8 mouse cellular contexts compared by ENCODE assay signal in genomic region chr16:30064613-30065012, GRCm38 (mm10). TPM values are rescaled to one million over a fixed set of nuclear protein-coding genes. Genes with fewer than 3 reads are reported as not detected.
A peak's percentile ranks its signal among the peaks of the same experiment; 100 is the strongest.
DNase-seq lines count a peak whose midpoint lies in the region; ATAC-seq lines count a peak whose summit lies in the region.

No protein-coding gene starts in this region.

- H3K27me3 ChIP-seq in kidney, embryonic 16.5 days (ENCODE audit: insufficient read depth, low read length) = 0 out of 2 replicates have a peak, but pooled peaks cover 2% of the 10 kb centered on the region
- no peaks in the 10 kb centered on the region for H3K27me3 ChIP-seq in embryonic facial prominence, embryonic 11.5 days (ENCODE audit: control insufficient read depth, insufficient read depth, low read length)
- H3K27me3 ChIP-seq in hindbrain, embryonic 13.5 days = peaks cover 77% of the 10 kb centered on the region
- H3K27me3 ChIP-seq in midbrain, embryonic 14.5 days (ENCODE audit: control insufficient read depth, insufficient read depth, low read length) = peaks cover 56% of the 10 kb centered on the region

- peak overlapping the region; percentile 90 for H3K4me2 ChIP-seq in kidney, embryonic 16.5 days (replicated peaks; ENCODE audit: low read depth, low read length)
- peak overlapping the region; percentile 97 for H3K4me2 ChIP-seq in embryonic facial prominence, embryonic 11.5 days (ENCODE audit: low read depth, low read length)
- H3K4me2 ChIP-seq in hindbrain, embryonic 13.5 days = peak overlapping the region; percentile 98
- H3K4me2 ChIP-seq in midbrain, embryonic 14.5 days (ENCODE audit: low read length) = peak overlapping the region; percentile 100

- DNase-seq in kidney, adult 9 months = no peak
- DNase-seq in embryonic facial prominence, embryonic 11.5 days (ENCODE audit: low spot score) = no peak
- DNase-seq in midbrain, embryonic 14.5 days = peak; percentile 30
- DNase-seq in MN1 (ENCODE audit: low spot score) = no peak
- no peak for DNase-seq in left cerebral cortex, postnatal 14 days (ENCODE audit: low spot score in 2 of 2)

- no peaks in the 10 kb centered on the region for H3K9me3 ChIP-seq in kidney, embryonic 16.5 days (ENCODE audit: low read length)
- no peaks in the 10 kb centered on the region for H3K9me3 ChIP-seq in embryonic facial prominence, embryonic 11.5 days (replicated peaks; ENCODE audit: control insufficient read depth, low read length)
- no peaks in the 10 kb centered on the region for H3K9me3 ChIP-seq in hindbrain, embryonic 13.5 days
- H3K9me3 ChIP-seq in midbrain, embryonic 14.5 days (ENCODE audit: control insufficient read depth, low read length) = no peaks in the 10 kb centered on the region

- ATAC-seq in kidney, embryonic 16.5 days (ENCODE audit: low FRiP score, low TSS enrichment) = no peak
- ATAC-seq in embryonic facial prominence, embryonic 11.5 days (replicated peaks; ENCODE audit: insufficient number of reproducible peaks, low FRiP score, low TSS enrichment, low read depth) = no peak
- ATAC-seq in hindbrain, embryonic 13.5 days (ENCODE audit: low FRiP score) = no peak
- ATAC-seq in midbrain, embryonic 14.5 days (ENCODE audit: low FRiP score, low TSS enrichment) = no peak
- ATAC-seq in activated CD4-positive, CD25-positive, alpha-beta regulatory T cell, adult 4 months = no peak

- H3K4me3 ChIP-seq in kidney, embryonic 16.5 days (ENCODE audit: low read length) = peak overlapping the region; percentile 93
- H3K4me3 ChIP-seq in embryonic facial prominence, embryonic 11.5 days (ENCODE audit: low read depth, low read length) = peak overlapping the region; percentile 43
- H3K4me3 ChIP-seq in hindbrain, embryonic 13.5 days = peak overlapping the region; percentile 56
- H3K4me3 ChIP-seq in midbrain, embryonic 14.5 days (replicated peaks; ENCODE audit: low read depth, low read length) = peak overlapping the region; percentile 65

- H3K4me1 ChIP-seq in kidney, embryonic 16.5 days (ENCODE audit: insufficient read depth, low read length) = peaks cover 52% of the 10 kb centered on the region
- peaks cover 10% of the 10 kb centered on the region for H3K4me1 ChIP-seq in embryonic facial prominence, embryonic 11.5 days (ENCODE audit: control insufficient read depth, insufficient read depth, low read length)
- peaks cover 67% of the 10 kb centered on the region for H3K4me1 ChIP-seq in hindbrain, embryonic 13.5 days (replicated peaks)
- peaks cover 34% of the 10 kb centered on the region for H3K4me1 ChIP-seq in midbrain, embryonic 14.5 days (ENCODE audit: control insufficient read depth, insufficient read depth, low read length)

- intact Hi-C loops in left cerebral cortex, postnatal 14 days (cut with DNase I) = loop anchor here (2.0 to 10.0 kb wide), 3 partner anchors 56 to 410 kb away; no protein-coding TSS in a partner anchor

- H3K36me3 ChIP-seq in kidney, embryonic 16.5 days (ENCODE audit: insufficient read depth, low read length) = no peaks in the 10 kb centered on the region
- H3K36me3 ChIP-seq in embryonic facial prominence, embryonic 11.5 days (replicated peaks; ENCODE audit: control insufficient read depth, insufficient read depth, low read depth, low read length) = no peaks in the 10 kb centered on the region
- H3K36me3 ChIP-seq in hindbrain, embryonic 13.5 days = no peaks in the 10 kb centered on the region
- H3K36me3 ChIP-seq in midbrain, embryonic 14.5 days (ENCODE audit: control insufficient read depth, insufficient read depth, low read length) = no peaks in the 10 kb centered on the region

- H3K27ac ChIP-seq in kidney, embryonic 16.5 days (ENCODE audit: low read length) = peak overlapping the region; percentile 98
- peak overlapping the region; percentile 96 for H3K27ac ChIP-seq in embryonic facial prominence, embryonic 11.5 days (replicated peaks; ENCODE audit: low read depth, low read length)
- peak overlapping the region; percentile 90 for H3K27ac ChIP-seq in hindbrain, embryonic 13.5 days
- H3K27ac ChIP-seq in midbrain, embryonic 14.5 days (replicated peaks; ENCODE audit: low read depth, low read length) = peak overlapping the region; percentile 85; the same call in 1 of the 2 replicates

- under 1% methylated on average over 8 of the region's 8 CpGs for WGBS in kidney, embryonic 16.5 days
- WGBS in embryonic facial prominence, embryonic 11.5 days = under 1% methylated on average over 8 of the region's 8 CpGs
- WGBS in hindbrain, embryonic 13.5 days = under 1% methylated on average over 8 of the region's 8 CpGs
- WGBS in midbrain, embryonic 14.5 days = under 1% methylated on average over 8 of the region's 8 CpGs

- peak overlapping the region; percentile 85 for H3K9ac ChIP-seq in kidney, embryonic 16.5 days (replicated peaks; ENCODE audit: low read length)
- peak overlapping the region; percentile 93 for H3K9ac ChIP-seq in embryonic facial prominence, embryonic 11.5 days (replicated peaks; ENCODE audit: low read length)
- peak overlapping the region; percentile 82 for H3K9ac ChIP-seq in hindbrain, embryonic 13.5 days
- peak overlapping the region; percentile 61; the same call in 1 of the 2 replicates for H3K9ac ChIP-seq in midbrain, embryonic 14.5 days (replicated peaks; ENCODE audit: low read length)

RNA-seq across cellular contexts. Expression of gene Hes1, which starts 0.4 kb away (rescaled TPM):
- 45.5 and 45.7 TPM in 2 replicates for polyA plus RNA-seq in kidney, embryonic 16.5 days (2015; fragmentation: Nextera tagmentation; extraction: Ambion mirVana)
- polyA plus RNA-seq in embryonic facial prominence, embryonic 11.5 days (2014; fragmentation: Nextera tagmentation; extraction: Ambion mirVana) = 65.0 and 68.1 TPM in 2 replicates
- 14.6 and 19.1 TPM in 2 replicates for polyA plus RNA-seq in hindbrain, embryonic 13.5 days (2015; fragmentation: Nextera tagmentation; extraction: Ambion mirVana)
- polyA plus RNA-seq in midbrain, embryonic 14.5 days (2014; fragmentation: Nextera tagmentation; extraction: Ambion mirVana) = 11.3 and 12.7 TPM in 2 replicates
- total RNA-seq in left cerebral cortex, postnatal 14 days (2021) = 10 to 100 TPM; 13.5 to 18.3 TPM
- polyA plus RNA-seq in activated CD4-positive, CD25-positive, alpha-beta regulatory T cell, adult 4 months (2017; shearing (Covaris generic)) = not detected

Comparison
In these comparisons a context has a peak if more than half of its experiments do, and no peak if none do; other contexts are left out.
1. H3K4me3 ChIP-seq: peak in every context shown above with its lines; median percentile 93 in kidney, embryonic 16.5 days; 65 in midbrain, embryonic 14.5 days; 56 in hindbrain, embryonic 13.5 days; 43 in embryonic facial prominence, embryonic 11.5 days.
2. RNA of gene Hes1, which starts 0.4 kb away (polyA plus RNA-seq): 65.0 to 68.1 TPM in embryonic facial prominence, embryonic 11.5 days, 45.5 to 45.7 TPM in kidney, embryonic 16.5 days, 14.6 to 19.1 TPM in hindbrain, embryonic 13.5 days and 11.3 to 12.7 TPM in midbrain, embryonic 14.5 days; not detected in activated CD4-positive, CD25-positive, alpha-beta regulatory T cell, adult 4 months; every median in the first group is over 10 times any median in the second.
3. Peak in every context shown above with its lines, with median percentiles within 50 percentile points of each other: H3K27ac ChIP-seq, H3K4me2 ChIP-seq and H3K9ac ChIP-seq.